Mouse (Mus musculus): ENCODE data around the gene Wdr45. TPM values are rescaled to one million over a fixed set of nuclear protein-coding genes. Genes with fewer than 3 reads are reported as not detected.
A peak's percentile ranks its signal among the peaks of the same experiment; 100 is the strongest.

Gene Wdr45
- total and polyA plus RNA-seq, 3 experiments = 11.4 to 27.9 (median 25.1) TPM

DNA sequence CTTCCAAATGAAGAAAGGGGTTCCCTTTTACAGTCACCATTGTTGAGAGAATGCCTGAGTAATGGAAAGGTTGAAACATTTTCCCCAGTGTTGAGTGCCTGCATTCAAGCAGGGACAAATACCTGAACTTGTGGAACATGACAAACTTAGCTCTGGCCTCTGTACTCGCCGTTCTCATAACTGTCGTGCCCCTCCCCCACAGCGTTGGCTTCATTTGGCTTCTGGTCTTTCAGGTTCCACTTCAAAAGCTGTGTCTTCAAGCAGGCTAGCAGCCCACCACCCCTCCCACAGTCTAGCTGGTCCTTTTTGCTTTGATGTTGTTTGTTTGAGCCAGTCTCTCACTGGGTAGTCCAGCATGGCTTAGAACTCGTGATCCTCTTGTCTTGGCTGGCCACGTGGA is 41.4 kb upstream of the Wdr45 start:
- TF ChIP-seq POLR2AphosphoS5 (IDR thresholded peaks at IDR 0.05; ENCODE audit: insufficient replicate concordance, low read depth, low read length) (no peak), TAL1 (conservative IDR thresholded peaks at IDR 0.05; ENCODE audit: low read depth, low read length) (no peak), CTCF (IDR thresholded peaks at IDR 0.05; ENCODE audit: low read depth, low read length) (no peak), GATA1 (IDR thresholded peaks at IDR 0.05; ENCODE audit: borderline replicate concordance, low read length) (no peak), GATA2 (IDR thresholded peaks at IDR 0.05; ENCODE audit: borderline replicate concordance, low read depth, low read length) (no peak)
- Histone ChIP-seq H3K27me3 (ENCODE audit: insufficient read depth, low read length) (no peaks in the 10 kb centered on the region), H3K9me3 (replicated peaks) (no peaks in the 10 kb centered on the region), H3K4me3 (ENCODE audit: low read depth, low read length) (no peak overlapping the region; the same call in 1 of the 2 replicates), H3K36me3 (replicated peaks) (peaks cover 13% of the 10 kb centered on the region), H3K4me1 (ENCODE audit: insufficient read depth, low read depth, low read length) (peaks cover 51% of the 10 kb centered on the region)
- DNase-seq (ENCODE audit: low spot score) (no peak), ATAC-seq (ENCODE audit: extremely low read depth, insufficient number of reproducible peaks, low FRiP score, poor library complexity, severe bottlenecking) (no peak)

DNA sequence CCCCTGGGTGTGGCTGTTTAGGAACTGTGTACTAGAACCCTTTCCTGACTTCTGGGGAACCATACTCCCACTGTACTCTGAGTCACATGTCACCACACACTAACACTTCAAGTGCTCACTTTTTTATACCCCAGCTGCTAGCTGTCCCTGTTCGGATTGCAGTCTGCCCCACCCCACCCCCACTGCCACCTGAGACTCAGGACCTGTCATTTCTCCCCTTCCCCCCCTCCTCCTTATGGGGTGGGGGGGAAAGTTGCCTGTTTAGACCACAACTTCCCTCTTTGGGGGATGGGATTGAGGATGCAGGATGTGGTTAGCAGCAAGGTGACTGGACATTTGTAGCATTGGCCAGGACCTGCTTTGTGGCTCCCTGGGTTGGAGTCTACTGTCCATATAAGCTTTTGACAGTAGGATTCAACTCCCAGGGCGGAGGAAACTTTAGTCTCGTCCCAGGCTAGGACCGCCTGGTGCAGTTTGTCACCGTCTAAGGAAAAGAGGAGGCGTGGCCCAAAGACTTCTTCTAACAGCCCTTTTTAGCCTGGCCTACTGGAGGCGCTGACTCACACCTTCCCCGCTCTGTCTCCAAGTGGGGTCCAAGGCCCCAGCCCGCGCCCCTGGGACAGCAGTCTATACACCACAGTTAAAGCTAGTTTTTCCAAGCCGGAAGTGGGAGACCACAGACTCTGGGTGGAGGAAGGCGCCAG is 40.4 kb upstream of the Wdr45 start:
- ATAC-seq (ENCODE audit: extremely low read depth, insufficient number of reproducible peaks, low FRiP score, poor library complexity, severe bottlenecking) = peak; percentile 46
- peaks cover 9% of the 10 kb centered on the region for H3K36me3 ChIP-seq (replicated peaks)
- peaks cover 51% of the 10 kb centered on the region for H3K4me1 ChIP-seq (ENCODE audit: insufficient read depth, low read depth, low read length)
- DNase-seq (ENCODE audit: low spot score) = peak; percentile 42
- H3K9me3 ChIP-seq (replicated peaks) = no peaks in the 10 kb centered on the region
- H3K4me3 ChIP-seq (ENCODE audit: low read depth, low read length) = peak overlapping the region; percentile 44; the same call in 1 of the 2 replicates
- H3K27me3 ChIP-seq (ENCODE audit: insufficient read depth, low read length) = no peaks in the 10 kb centered on the region
- TF ChIP-seq CTCF (IDR thresholded peaks at IDR 0.05; ENCODE audit: low read depth, low read length) (no peak), POLR2AphosphoS5 (IDR thresholded peaks at IDR 0.05; ENCODE audit: insufficient replicate concordance, low read depth, low read length) (no peak), GATA1 (IDR thresholded peaks at IDR 0.05; ENCODE audit: borderline replicate concordance, low read length) (no peak), TAL1 (conservative IDR thresholded peaks at IDR 0.05; ENCODE audit: low read depth, low read length) (no peak), GATA2 (IDR thresholded peaks at IDR 0.05; ENCODE audit: borderline replicate concordance, low read depth, low read length) (no peak)

DNA sequence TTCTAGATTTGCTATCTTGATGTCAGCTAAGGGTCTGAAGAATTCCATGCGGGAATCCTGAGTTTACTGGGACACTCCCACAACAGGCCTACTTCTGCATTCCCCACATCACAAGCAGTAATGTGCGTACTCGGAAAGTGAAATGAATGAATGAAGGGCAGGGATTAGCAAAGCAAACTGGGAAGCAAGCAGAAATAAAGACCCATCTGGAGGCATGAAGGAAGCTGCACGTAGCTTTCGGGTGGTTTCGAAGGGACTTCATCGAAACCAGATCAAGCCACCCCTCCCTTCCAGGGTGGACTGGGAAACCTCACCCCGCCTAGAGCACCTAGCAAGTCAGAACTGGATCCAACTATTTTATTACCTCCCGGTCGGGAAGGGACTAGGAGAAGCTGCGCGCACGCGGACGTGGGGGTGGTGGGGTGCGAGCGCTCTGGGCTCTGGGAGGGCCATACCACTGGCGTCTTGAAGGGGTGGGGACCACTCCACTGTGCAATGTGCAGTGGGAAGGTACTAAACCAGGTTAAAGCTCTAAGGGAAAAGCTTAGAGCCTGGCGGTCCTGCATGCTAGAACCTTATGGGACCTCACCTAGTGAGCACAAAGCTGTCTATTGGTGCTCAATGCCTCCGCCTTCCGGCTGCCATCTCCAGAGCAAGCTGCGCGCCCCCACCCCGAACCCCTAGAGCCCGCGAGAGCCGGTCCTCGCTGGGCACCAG is 39.7 kb upstream of the Wdr45 start:
- DNase-seq (ENCODE audit: low spot score) (peak; percentile 9), ATAC-seq (ENCODE audit: extremely low read depth, insufficient number of reproducible peaks, low FRiP score, poor library complexity, severe bottlenecking) (no peak)
- TF ChIP-seq GATA2 (IDR thresholded peaks at IDR 0.05; ENCODE audit: borderline replicate concordance, low read depth, low read length) = no peak
- TF ChIP-seq GATA1 (IDR thresholded peaks at IDR 0.05; ENCODE audit: borderline replicate concordance, low read length) = no peak
- TF ChIP-seq POLR2AphosphoS5 (IDR thresholded peaks at IDR 0.05; ENCODE audit: insufficient replicate concordance, low read depth, low read length) = no peak

DNA sequence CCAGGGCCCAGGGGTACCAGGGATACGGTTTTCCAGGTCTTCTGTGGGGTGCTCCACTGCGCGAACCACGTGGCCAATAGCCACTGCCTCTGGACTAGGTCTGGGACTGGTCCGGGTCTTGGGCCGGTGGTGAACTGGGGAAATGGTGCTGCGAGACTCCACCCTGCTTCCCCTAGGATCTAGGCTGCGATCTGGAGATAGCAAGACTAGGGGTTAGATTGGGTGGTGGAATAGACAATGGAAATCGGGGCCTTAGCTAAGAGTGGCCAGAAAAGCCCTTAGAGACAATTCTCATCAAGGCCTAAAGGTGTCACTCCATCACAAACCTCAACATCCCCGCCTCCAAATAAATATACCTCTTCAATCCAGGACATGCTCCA is 39.1 kb upstream of the Wdr45 start:
- Histone ChIP-seq H3K4me3 (ENCODE audit: low read depth, low read length) (peak overlapping the region; percentile 44; the same call in 1 of the 2 replicates), H3K36me3 (replicated peaks) (no peaks in the 10 kb centered on the region), H3K4me1 (ENCODE audit: insufficient read depth, low read depth, low read length) (peaks cover 57% of the 10 kb centered on the region), H3K9me3 (replicated peaks) (no peaks in the 10 kb centered on the region), H3K27me3 (ENCODE audit: insufficient read depth, low read length) (no peaks in the 10 kb centered on the region)
- ATAC-seq (ENCODE audit: extremely low read depth, insufficient number of reproducible peaks, low FRiP score, poor library complexity, severe bottlenecking) = no peak
- TF ChIP-seq CTCF (IDR thresholded peaks at IDR 0.05; ENCODE audit: low read depth, low read length) (no peak), GATA2 (IDR thresholded peaks at IDR 0.05; ENCODE audit: borderline replicate concordance, low read depth, low read length) (no peak), POLR2AphosphoS5 (IDR thresholded peaks at IDR 0.05; ENCODE audit: insufficient replicate concordance, low read depth, low read length) (no peak), TAL1 (conservative IDR thresholded peaks at IDR 0.05; ENCODE audit: low read depth, low read length) (no peak), GATA1 (IDR thresholded peaks at IDR 0.05; ENCODE audit: borderline replicate concordance, low read length) (no peak)
- DNase-seq (ENCODE audit: low spot score) = no peak

More for the DNA sequence above, 39.7 kb upstream of the Wdr45 start:
- Histone ChIP-seq H3K4me1 (ENCODE audit: insufficient read depth, low read depth, low read length) (peaks cover 52% of the 10 kb centered on the region), H3K36me3 (replicated peaks) (peaks cover 2% of the 10 kb centered on the region), H3K27me3 (ENCODE audit: insufficient read depth, low read length) (no peaks in the 10 kb centered on the region), H3K4me3 (ENCODE audit: low read depth, low read length) (peak overlapping the region; percentile 44; the same call in 1 of the 2 replicates), H3K9me3 (replicated peaks) (no peaks in the 10 kb centered on the region)

DNA sequence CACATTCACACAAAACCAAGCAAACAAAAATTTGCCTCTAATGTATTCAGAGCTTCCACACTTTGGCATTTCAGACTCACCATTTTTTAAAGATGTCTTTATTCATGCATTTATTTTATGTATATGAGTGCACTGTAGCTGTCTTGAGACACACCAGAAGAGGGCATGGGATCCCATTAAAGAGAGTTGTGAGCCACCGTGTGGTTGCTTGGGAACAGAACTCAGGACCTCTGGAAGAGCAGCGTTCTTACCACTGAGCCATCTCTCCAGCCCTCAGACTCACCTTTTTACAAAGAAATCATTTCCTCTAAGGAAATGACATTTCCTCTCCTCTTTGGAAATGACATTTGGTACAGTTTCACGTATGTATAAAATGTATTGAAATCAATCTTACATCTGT is 35.1 kb upstream of the Wdr45 start:
- Histone ChIP-seq H3K9me3 (replicated peaks) (no peaks in the 10 kb centered on the region), H3K4me3 (ENCODE audit: low read depth, low read length) (no peak overlapping the region), H3K27me3 (ENCODE audit: insufficient read depth, low read length) (peaks cover 4% of the 10 kb centered on the region; the same call in 1 of the 2 replicates), H3K36me3 (replicated peaks) (no peaks in the 10 kb centered on the region), H3K4me1 (ENCODE audit: insufficient read depth, low read depth, low read length) (peaks cover 24% of the 10 kb centered on the region)
- TF ChIP-seq GATA2 (IDR thresholded peaks at IDR 0.05; ENCODE audit: borderline replicate concordance, low read depth, low read length) = no peak
- no peak for TF ChIP-seq CTCF (IDR thresholded peaks at IDR 0.05; ENCODE audit: low read depth, low read length)
- ATAC-seq (ENCODE audit: extremely low read depth, insufficient number of reproducible peaks, low FRiP score, poor library complexity, severe bottlenecking) = no peak
- DNase-seq (ENCODE audit: low spot score) = no peak

DNA sequence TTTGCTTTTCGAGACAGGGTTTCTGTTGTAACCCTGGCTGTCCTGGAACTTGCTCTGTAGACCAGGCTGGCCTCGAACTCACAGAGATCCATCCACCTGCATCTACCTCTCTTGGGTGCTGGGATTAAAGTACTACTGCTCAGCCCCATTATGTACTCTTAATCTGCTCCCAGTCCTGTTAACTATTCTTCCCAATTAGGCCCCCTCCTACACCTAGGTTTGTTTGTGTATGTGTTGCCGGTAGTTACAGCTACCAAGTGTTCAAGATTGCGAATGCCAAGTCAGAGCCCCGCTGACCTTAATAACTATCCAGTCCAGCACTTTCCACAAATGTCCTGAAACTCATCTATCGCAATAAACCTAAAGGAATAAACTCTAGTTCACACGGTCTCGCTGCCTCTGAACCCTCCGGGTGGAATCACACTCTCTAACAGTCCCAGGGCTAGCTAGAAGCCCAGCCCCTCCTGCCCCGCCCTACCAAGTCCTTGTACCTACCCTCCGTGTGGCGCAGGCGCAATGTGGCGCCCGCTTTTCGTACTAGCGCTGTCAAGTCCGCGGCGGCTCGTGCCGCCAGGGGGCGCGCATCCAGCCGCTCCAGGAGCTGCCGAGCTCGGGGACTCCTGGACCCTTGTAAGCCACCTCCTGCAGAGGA is 34.6 kb upstream of the Wdr45 start:
- Histone ChIP-seq H3K4me3 (ENCODE audit: low read depth, low read length) (peak overlapping the region; percentile 30; the same call in 1 of the 2 replicates), H3K27me3 (ENCODE audit: insufficient read depth, low read length) (peaks cover 4% of the 10 kb centered on the region), H3K36me3 (replicated peaks) (no peaks in the 10 kb centered on the region), H3K9me3 (replicated peaks) (no peaks in the 10 kb centered on the region), H3K4me1 (ENCODE audit: insufficient read depth, low read depth, low read length) (peaks cover 19% of the 10 kb centered on the region)
- DNase-seq (ENCODE audit: low spot score) (peak; percentile 60), ATAC-seq (ENCODE audit: extremely low read depth, insufficient number of reproducible peaks, low FRiP score, poor library complexity, severe bottlenecking) (peak; percentile 73)
- TF ChIP-seq GATA2 (IDR thresholded peaks at IDR 0.05; ENCODE audit: borderline replicate concordance, low read depth, low read length) (no peak), GATA1 (IDR thresholded peaks at IDR 0.05; ENCODE audit: borderline replicate concordance, low read length) (no peak), CTCF (IDR thresholded peaks at IDR 0.05; ENCODE audit: low read depth, low read length) (peak; percentile 55), TAL1 (conservative IDR thresholded peaks at IDR 0.05; ENCODE audit: low read depth, low read length) (no peak), POLR2AphosphoS5 (IDR thresholded peaks at IDR 0.05; ENCODE audit: insufficient replicate concordance, low read depth, low read length) (no peak)
